Mouse (Mus musculus): ENCODE data around the gene Nfasc.

The Nfasc gene

DNA sequence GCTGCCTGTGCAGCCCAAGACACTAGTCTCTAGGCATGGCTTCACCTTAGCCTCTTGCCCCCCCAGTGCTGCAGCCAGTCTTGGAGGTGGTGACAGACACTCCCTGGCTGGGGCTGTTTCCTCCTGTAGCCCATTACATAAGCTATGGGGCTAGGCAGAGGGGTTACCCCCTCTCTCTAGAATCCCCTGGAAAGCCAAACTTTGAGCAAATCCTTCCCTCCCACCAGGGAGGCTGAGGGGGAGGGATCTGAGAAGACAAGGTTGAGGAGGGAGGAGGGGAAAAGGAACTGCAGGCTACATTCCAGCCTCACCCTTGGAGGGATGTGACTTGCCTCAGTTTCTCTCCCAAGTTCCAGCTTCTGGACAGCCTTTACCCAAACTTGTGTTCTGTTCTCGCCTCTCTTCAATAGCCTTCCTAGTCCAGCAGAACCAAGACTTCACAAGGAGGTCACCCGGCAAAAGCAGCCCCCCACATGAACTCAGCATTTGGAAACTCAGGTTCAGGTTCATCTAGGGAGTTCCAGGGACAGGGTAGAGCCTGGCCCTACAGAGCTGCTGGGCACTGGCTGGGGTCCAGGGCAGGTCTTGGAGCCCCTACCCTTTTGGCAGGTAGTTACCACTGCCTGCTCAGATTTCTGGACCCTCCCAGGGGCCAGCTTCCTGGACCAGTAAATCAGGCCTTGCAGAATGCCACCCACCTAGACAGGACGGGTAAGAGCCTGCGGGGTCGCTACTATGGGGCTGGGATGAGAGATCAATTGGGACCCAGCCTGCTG is 199.6 kb downstream of the Nfasc start:
- DNase-seq (ENCODE audit: low spot score in 2 of 2): no peak

DNA sequence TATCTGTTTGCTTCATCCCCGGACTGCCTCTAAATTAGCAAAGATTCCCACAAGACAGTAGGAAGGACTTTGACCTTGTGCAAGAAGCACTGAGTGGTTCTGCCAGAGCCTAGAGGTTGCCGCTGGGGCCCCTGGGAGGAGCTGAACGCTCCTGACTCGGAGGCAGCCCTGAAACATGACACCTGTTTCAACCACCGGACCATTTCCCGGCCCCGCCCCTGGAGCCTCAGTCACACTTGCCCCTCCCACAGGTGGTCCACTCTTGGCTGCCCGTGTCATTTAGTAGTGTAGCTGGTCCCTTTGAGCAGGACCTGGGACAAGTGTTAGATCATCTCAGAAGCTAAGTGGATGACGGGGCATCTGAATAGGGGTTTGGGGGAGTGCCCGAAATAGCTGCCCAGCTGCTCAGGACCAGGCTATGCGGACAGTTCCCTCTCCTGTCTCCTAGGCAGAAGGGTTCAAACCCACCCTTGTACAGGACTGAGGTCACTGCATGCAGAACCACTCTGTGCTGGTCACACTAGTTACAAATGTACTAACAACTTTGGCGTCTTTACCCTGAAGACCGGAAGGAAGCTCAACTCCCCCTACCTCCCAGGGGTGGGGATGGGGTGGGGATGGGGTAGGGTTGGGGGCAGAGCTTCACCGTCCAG is 200.3 kb downstream of the Nfasc start:
- no peak for DNase-seq (ENCODE audit: low spot score in 2 of 2)

DNA sequence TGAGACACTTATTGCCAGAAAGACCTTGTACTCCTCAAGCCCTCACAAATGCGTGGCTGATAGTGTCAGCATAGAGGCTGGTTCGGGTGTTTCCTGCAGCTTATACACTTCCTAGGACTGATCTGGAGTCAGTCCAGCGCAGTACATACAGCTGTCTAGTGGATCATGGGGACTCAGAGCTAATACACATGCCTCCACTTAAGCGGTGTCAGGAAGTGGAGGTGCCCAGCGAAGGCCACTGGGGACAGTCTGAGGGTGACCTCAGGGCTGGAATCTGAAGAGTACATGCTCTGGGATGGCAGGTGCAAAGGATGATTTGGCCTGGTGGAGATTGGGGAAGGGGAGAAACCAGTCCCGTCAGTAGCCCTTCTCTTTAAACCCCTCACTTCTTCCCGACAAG is 200.9 kb downstream of the Nfasc start:
- DNase-seq (ENCODE audit: low spot score in 2 of 2): no peak

DNA sequence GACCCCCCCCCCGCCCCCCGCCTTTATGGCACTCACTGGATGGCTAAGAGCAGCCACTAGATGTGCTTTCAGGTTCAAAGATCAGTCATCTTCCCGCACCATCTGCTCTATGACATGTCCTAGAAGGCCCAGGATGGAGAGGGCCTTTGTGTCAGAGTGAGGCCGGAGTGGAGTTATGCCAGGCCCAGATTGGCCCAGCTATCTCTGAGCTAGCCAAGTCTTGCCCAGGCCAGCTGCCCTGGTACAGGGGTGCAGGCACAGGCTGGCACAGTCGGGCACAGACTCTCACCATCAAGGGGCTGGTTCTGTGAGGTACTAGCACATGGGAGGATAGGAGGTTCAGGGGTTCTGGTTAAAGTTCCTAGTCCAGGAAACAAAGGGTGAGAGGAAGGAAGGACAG is 203.9 kb downstream of the Nfasc start:
- DNase-seq (ENCODE audit: low spot score in 2 of 2): no peak

GRCm38 (mm10) chr1:132536416-132536815 is 205.2 kb downstream of the Nfasc start:
- no peak for DNase-seq (ENCODE audit: low spot score in 2 of 2)

DNA sequence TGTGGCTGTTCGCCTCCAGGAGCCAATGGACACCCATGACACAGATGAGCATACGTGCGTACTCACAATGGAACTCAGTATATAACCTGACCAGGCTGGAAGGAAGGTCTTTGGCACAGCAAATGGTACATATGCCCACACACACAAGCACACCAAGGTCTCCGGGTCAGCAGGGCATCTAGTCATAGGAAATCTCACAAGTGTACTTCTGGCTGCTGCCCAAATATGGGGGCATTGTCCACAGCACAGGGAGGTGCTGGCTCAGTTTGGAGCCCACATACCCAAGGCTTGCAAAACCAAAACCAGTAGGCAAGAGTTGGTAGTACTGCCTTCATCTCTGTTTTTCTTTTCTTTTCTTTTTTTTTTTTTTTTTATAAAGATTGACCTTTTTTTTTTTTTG is 206.1 kb downstream of the Nfasc start:
- no peak for DNase-seq (ENCODE audit: low spot score in 2 of 2)

DNA sequence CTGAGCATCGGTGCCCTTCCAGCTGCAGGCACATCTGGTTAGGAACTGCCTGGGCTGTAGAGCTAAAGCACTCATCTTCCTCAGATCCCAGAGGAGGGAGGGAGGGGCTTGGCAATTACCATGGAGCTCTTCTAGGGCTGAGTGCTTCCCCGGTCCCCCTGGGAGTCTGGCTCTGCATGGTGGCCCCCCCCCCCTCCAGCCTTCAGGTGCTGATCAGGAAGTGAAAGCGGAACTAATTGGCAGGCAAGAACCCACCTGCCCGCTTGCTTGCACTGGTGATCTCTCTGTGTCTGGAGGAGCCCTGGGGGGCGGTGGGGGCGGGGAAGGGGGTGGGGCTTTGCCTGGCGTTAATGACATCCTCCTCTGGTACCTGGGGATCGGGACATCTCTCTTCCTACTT is 207.8 kb downstream of the Nfasc start:
- no peak for DNase-seq (ENCODE audit: low spot score in 2 of 2)

GRCm38 (mm10) chr1:132532521-132532920 is 209.1 kb downstream of the Nfasc start:
- DNase-seq (ENCODE audit: low spot score in 2 of 2): no peak

- DNase-seq (ENCODE audit: low spot score in 2 of 2): no peak
Measured at GRCm38 (mm10) chr1:132530631-132531191, 210.9 kb downstream of the Nfasc start.

GRCm38 (mm10) chr1:132528647-132529334 is 212.8 kb downstream of the Nfasc start:
- DNase-seq (ENCODE audit: low spot score in 2 of 2): no peak

GRCm38 (mm10) chr1:132528071-132528470 is 213.5 kb downstream of the Nfasc start:
- no peak for DNase-seq (ENCODE audit: low spot score in 2 of 2)

DNA sequence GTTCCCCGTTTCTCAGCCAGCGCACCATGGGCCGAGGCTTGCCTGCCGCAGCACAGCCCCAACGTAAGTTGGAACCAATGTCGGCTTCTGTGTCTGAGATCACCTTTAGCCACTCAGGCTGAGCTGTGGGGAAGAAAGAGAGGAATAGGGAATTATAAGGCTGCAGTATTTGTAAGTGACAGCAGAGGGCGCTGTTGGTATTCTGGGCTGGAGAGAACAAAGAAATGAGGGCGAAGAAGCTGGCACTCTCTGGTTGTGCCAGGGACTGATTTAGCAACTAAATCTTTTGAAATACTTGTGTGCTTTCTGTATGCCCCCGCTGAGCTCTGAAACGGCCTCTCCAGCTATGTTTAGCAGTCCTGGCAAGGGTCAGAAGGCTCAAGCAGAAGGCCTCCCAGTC is 215.8 kb downstream of the Nfasc start:
- peak; percentile 83 to 89 for DNase-seq (ENCODE audit: low spot score in 2 of 2)

DNA sequence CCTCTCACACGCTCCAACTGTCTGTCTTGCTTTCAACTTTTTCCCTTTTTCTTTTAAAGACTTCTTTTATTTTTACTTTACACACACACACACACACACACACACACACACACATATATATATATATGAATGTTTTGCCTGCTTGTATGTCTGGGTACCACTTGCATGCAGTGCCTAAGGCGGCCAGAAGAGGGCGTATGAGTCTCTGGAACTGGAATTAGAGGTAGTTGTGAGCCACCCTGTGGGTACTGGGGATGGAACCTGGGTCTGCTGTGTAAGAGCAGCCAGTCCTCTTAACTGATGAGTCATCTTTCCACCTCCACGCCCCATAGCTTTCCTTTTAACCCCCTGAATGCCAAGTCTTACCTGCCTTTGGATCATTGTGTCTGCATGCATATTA is 217.7 kb downstream of the Nfasc start:
- DNase-seq (ENCODE audit: low spot score in 2 of 2): no peak

- no peak for DNase-seq (ENCODE audit: low spot score in 2 of 2)
Measured at GRCm38 (mm10) chr1:132523048-132523447, 218.5 kb downstream of the Nfasc start.

DNA sequence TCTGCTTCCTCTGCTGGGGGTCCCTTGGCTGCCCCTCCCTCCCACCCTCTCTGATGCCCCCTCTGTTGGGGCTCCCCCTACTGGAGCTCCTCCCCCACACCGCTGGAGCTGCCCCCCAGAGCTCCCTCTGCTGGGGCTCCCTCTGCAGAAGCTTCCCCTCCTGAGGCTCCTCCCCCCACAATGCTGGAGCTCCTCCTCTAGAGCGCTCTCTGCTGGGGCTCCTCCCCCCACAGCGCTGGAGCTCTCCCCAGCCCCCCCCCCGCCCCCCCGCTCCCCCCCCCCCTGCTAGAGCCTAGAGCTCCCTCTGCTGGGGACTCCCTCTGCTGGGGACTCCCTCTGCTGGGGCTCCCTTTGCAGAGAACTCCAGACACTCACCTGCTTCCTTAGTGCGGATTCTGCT is 220.8 kb downstream of the Nfasc start:
- DNase-seq (ENCODE audit: low spot score in 2 of 2): no peak

GRCm38 (mm10) chr1:132519734-132520133 is 221.9 kb downstream of the Nfasc start:
- DNase-seq (ENCODE audit: low spot score in 2 of 2): no peak

- no peak for DNase-seq (ENCODE audit: low spot score in 2 of 2)
Measured at GRCm38 (mm10) chr1:132518621-132519020, 223.0 kb downstream of the Nfasc start.

GRCm38 (mm10) chr1:132516776-132517175 is 224.8 kb downstream of the Nfasc start:
- no peak for DNase-seq (ENCODE audit: low spot score in 2 of 2)

DNA sequence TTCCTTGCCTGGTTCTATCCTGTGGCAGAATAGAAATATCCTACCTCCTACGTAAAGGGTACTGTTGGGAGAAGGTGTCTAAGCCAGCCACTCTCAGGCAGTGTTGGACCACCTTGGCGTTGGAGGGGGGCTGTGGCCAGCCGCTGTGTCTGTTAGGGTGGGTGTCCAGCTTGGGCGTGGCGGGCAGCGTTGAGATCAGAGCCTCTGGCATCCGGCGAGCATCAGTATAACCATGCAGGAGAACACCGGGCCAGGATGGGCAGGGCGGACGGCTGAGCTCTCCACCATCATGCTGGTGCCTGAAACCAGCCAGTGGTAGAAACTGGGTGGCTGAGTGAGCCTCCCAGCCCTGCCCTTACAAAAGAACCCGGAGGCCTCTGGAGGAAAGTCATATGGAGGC is 226.3 kb downstream of the Nfasc start:
- no peak for DNase-seq (ENCODE audit: low spot score in 2 of 2)
